Mouse (Mus musculus) liver, postnatal 0 days (tissue): Measurements from ENCODE around the gene Zdhhc4.

Experiments
- CTCF ChIP-seq: sonication (generic); IDR thresholded peaks from 2 replicates; pipeline ENCODE4 v1.5.1; 2016; ENCODE audit warnings: antibody characterized with exemption, low read depth
- EP300 ChIP-seq: IDR thresholded peaks from 2 replicates; pipeline ENCODE4 v1.6.1; 2016; ENCODE audit warnings: antibody characterized with exemption, low read depth, mild to moderate bottlenecking

- TF ChIP-seq CTCF (no peak), EP300 (no peak; the same call in 1 of the 2 replicates)
Observed at GRCm38 (mm10) chr5:143316605-143317287, 12.3 kb downstream of the Zdhhc4 start.
